Mouse (Mus musculus): ENCODE data around the gene Icmt. TPM values are rescaled to one million over a fixed set of nuclear protein-coding genes. Genes with fewer than 3 reads are reported as not detected.

The Icmt gene
- polyA plus RNA-seq, 1 experiment, result 51.6 TPM

GRCm38 (mm10) chr4:152263512-152264176, 33.4 kb upstream of the Icmt start:
- Histone ChIP-seq H3K36me3 (ENCODE audit: control insufficient read depth, insufficient read depth, low read length) (no peaks in the 10 kb centered on the region; the same call in none of the 2 replicates), H3K27ac (ENCODE audit: control insufficient read depth, insufficient read depth, low read depth, low read length) (no peak overlapping the region), H3K4me1 (ENCODE audit: control insufficient read depth, insufficient read depth, low read length) (no peaks in the 10 kb centered on the region), H3K4me3 (ENCODE audit: control insufficient read depth, low read depth, low read length) (no peak overlapping the region), H3K27me3 (ENCODE audit: control insufficient read depth, insufficient read depth, low read length) (no peaks in the 10 kb centered on the region)
- TF ChIP-seq CTCF (IDR thresholded peaks at IDR 0.05; ENCODE audit: control insufficient read depth, insufficient read depth, insufficient replicate concordance, low read depth, low read length) (no peak), POLR2A (IDR thresholded peaks at IDR 0.05; ENCODE audit: control insufficient read depth, low read depth, low read length) (no peak)

- no peak overlapping the region for H3K27ac ChIP-seq (ENCODE audit: control insufficient read depth, insufficient read depth, low read depth, low read length)
- H3K4me3 ChIP-seq (ENCODE audit: control insufficient read depth, low read depth, low read length), result no peak overlapping the region
- TF ChIP-seq CTCF (IDR thresholded peaks at IDR 0.05; ENCODE audit: control insufficient read depth, insufficient read depth, insufficient replicate concordance, low read depth, low read length) (0 out of 2 replicates have a peak, but pooled peaks have one; percentile 12), POLR2A (IDR thresholded peaks at IDR 0.05; ENCODE audit: control insufficient read depth, low read depth, low read length) (no peak)
- no peaks in the 10 kb centered on the region; the same call in none of the 2 replicates for H3K36me3 ChIP-seq (ENCODE audit: control insufficient read depth, insufficient read depth, low read length)
- H3K4me1 ChIP-seq (ENCODE audit: control insufficient read depth, insufficient read depth, low read length), result no peaks in the 10 kb centered on the region
- H3K27me3 ChIP-seq (ENCODE audit: control insufficient read depth, insufficient read depth, low read length), result no peaks in the 10 kb centered on the region
Observed at GRCm38 (mm10) chr4:152264177-152264530, 32.9 kb upstream of the Icmt start.

- TF ChIP-seq POLR2A (IDR thresholded peaks at IDR 0.05; ENCODE audit: control insufficient read depth, low read depth, low read length) (no peak), CTCF (IDR thresholded peaks at IDR 0.05; ENCODE audit: control insufficient read depth, insufficient read depth, insufficient replicate concordance, low read depth, low read length) (no peak)
- Histone ChIP-seq H3K4me3 (ENCODE audit: control insufficient read depth, low read depth, low read length) (no peak overlapping the region), H3K36me3 (ENCODE audit: control insufficient read depth, insufficient read depth, low read length) (no peaks in the 10 kb centered on the region; the same call in none of the 2 replicates), H3K4me1 (ENCODE audit: control insufficient read depth, insufficient read depth, low read length) (no peaks in the 10 kb centered on the region), H3K27ac (ENCODE audit: control insufficient read depth, insufficient read depth, low read depth, low read length) (no peak overlapping the region), H3K27me3 (ENCODE audit: control insufficient read depth, insufficient read depth, low read length) (no peaks in the 10 kb centered on the region)
Observed at GRCm38 (mm10) chr4:152264867-152265568, 32.0 kb upstream of the Icmt start.

- no peaks in the 10 kb centered on the region; the same call in none of the 2 replicates for H3K36me3 ChIP-seq (ENCODE audit: control insufficient read depth, insufficient read depth, low read length)
- H3K27ac ChIP-seq (ENCODE audit: control insufficient read depth, insufficient read depth, low read depth, low read length), result no peak overlapping the region
- H3K4me3 ChIP-seq (ENCODE audit: control insufficient read depth, low read depth, low read length), result no peak overlapping the region
- H3K4me1 ChIP-seq (ENCODE audit: control insufficient read depth, insufficient read depth, low read length), result no peaks in the 10 kb centered on the region
- no peak for TF ChIP-seq CTCF (IDR thresholded peaks at IDR 0.05; ENCODE audit: control insufficient read depth, insufficient read depth, insufficient replicate concordance, low read depth, low read length)
- no peak for TF ChIP-seq POLR2A (IDR thresholded peaks at IDR 0.05; ENCODE audit: control insufficient read depth, low read depth, low read length)
- H3K27me3 ChIP-seq (ENCODE audit: control insufficient read depth, insufficient read depth, low read length), result no peaks in the 10 kb centered on the region
Observed at GRCm38 (mm10) chr4:152265791-152266190, 31.2 kb upstream of the Icmt start.

- H3K4me1 ChIP-seq (ENCODE audit: control insufficient read depth, insufficient read depth, low read length), result no peaks in the 10 kb centered on the region
- H3K27me3 ChIP-seq (ENCODE audit: control insufficient read depth, insufficient read depth, low read length), result no peaks in the 10 kb centered on the region
- H3K36me3 ChIP-seq (ENCODE audit: control insufficient read depth, insufficient read depth, low read length), result no peaks in the 10 kb centered on the region; the same call in none of the 2 replicates
- H3K27ac ChIP-seq (ENCODE audit: control insufficient read depth, insufficient read depth, low read depth, low read length), result no peak overlapping the region
- TF ChIP-seq POLR2A (IDR thresholded peaks at IDR 0.05; ENCODE audit: control insufficient read depth, low read depth, low read length) (no peak), CTCF (IDR thresholded peaks at IDR 0.05; ENCODE audit: control insufficient read depth, insufficient read depth, insufficient replicate concordance, low read depth, low read length) (no peak)
- no peak overlapping the region for H3K4me3 ChIP-seq (ENCODE audit: control insufficient read depth, low read depth, low read length)
Observed at GRCm38 (mm10) chr4:152266236-152266895, 30.7 kb upstream of the Icmt start.

GRCm38 (mm10) chr4:152267748-152268369, 29.2 kb upstream of the Icmt start:
- TF ChIP-seq POLR2A (IDR thresholded peaks at IDR 0.05; ENCODE audit: control insufficient read depth, low read depth, low read length) (no peak), CTCF (IDR thresholded peaks at IDR 0.05; ENCODE audit: control insufficient read depth, insufficient read depth, insufficient replicate concordance, low read depth, low read length) (no peak)
- Histone ChIP-seq H3K36me3 (ENCODE audit: control insufficient read depth, insufficient read depth, low read length) (no peaks in the 10 kb centered on the region; the same call in 1 of the 2 replicates), H3K27ac (ENCODE audit: control insufficient read depth, insufficient read depth, low read depth, low read length) (no peak overlapping the region), H3K4me3 (ENCODE audit: control insufficient read depth, low read depth, low read length) (no peak overlapping the region), H3K4me1 (ENCODE audit: control insufficient read depth, insufficient read depth, low read length) (no peaks in the 10 kb centered on the region), H3K27me3 (ENCODE audit: control insufficient read depth, insufficient read depth, low read length) (no peaks in the 10 kb centered on the region)

GRCm38 (mm10) chr4:152269967-152270366, 27.1 kb upstream of the Icmt start:
- no peak overlapping the region; the same call in 1 of the 2 replicates for H3K4me3 ChIP-seq (ENCODE audit: control insufficient read depth, low read depth, low read length)
- peaks cover 7% of the 10 kb centered on the region for H3K4me1 ChIP-seq (ENCODE audit: control insufficient read depth, insufficient read depth, low read length)
- no peak overlapping the region for H3K27ac ChIP-seq (ENCODE audit: control insufficient read depth, insufficient read depth, low read depth, low read length)
- TF ChIP-seq POLR2A (IDR thresholded peaks at IDR 0.05; ENCODE audit: control insufficient read depth, low read depth, low read length), result no peak
- TF ChIP-seq CTCF (IDR thresholded peaks at IDR 0.05; ENCODE audit: control insufficient read depth, insufficient read depth, insufficient replicate concordance, low read depth, low read length), result no peak
- H3K27me3 ChIP-seq (ENCODE audit: control insufficient read depth, insufficient read depth, low read length), result no peaks in the 10 kb centered on the region
- no peaks in the 10 kb centered on the region for H3K36me3 ChIP-seq (ENCODE audit: control insufficient read depth, insufficient read depth, low read length)
